Mouse (Mus musculus) spleen, adult 2 months (tissue): ENCODE results near the gene Ccdc85b. TPM values are rescaled to one million over a fixed set of nuclear protein-coding genes. Genes with fewer than 3 reads are reported as not detected.
A peak's percentile ranks its signal among the peaks of the same experiment; 100 is the strongest.

Experiments
- DNase-seq, 2 experiments: peaks; one replicate each; pipeline versions ENCODE4 v3.0.0 to v3.0.0-alpha.2; 2012 to 2021; ENCODE audit warnings: low spot score in 2 of 2, low read depth in 1 of 2
- H3K27ac ChIP-seq: fragments of 200-500 bp; 2 replicates; pipeline ENCODE4 v1.5.1; 2012; ENCODE audit warnings: low read length, inconsistent platforms; ENCODE audit not compliant: insufficient read depth
- H3K27me3 ChIP-seq: fragments of 200-500 bp; 2 replicates; pipeline ENCODE4 v1.6.1; 2012; ENCODE audit warnings: mild to moderate bottlenecking, moderate library complexity, low read length, inconsistent platforms; ENCODE audit not compliant: control insufficient read depth, insufficient read depth
- H3K36me3 ChIP-seq: fragments of 200-500 bp; 2 replicates; pipeline ENCODE4 v1.6.1; 2012; ENCODE audit warnings: mild to moderate bottlenecking, low read length, inconsistent platforms; ENCODE audit not compliant: control insufficient read depth, insufficient read depth
- H3K4me1 ChIP-seq: fragments of 200-500 bp; 2 replicates; pipeline ENCODE4 v1.6.1; 2011; ENCODE audit warnings: inconsistent platforms; ENCODE audit not compliant: control insufficient read depth, insufficient read depth, insufficient read length
- H3K4me3 ChIP-seq: fragments of 200-500 bp; 2 replicates; pipeline ENCODE4 v1.5.1; 2011; ENCODE audit warnings: mild to moderate bottlenecking, inconsistent platforms; ENCODE audit not compliant: insufficient read depth, insufficient read length; ENCODE audit errors: extremely low read depth
- CTCF ChIP-seq: fragments of 200-500 bp; IDR thresholded peaks from 2 replicates; pipeline ENCODE4 v1.5.1; 2011; ENCODE audit warnings: mild to moderate bottlenecking, inconsistent platforms; ENCODE audit not compliant: insufficient read depth, insufficient read length, insufficient replicate concordance; ENCODE audit errors: extremely low read depth
- POLR2A ChIP-seq: fragments of 200-500 bp; IDR thresholded peaks from 2 replicates; pipeline ENCODE4 v1.6.1; 2011; ENCODE audit warnings: low read depth, low read length, inconsistent platforms
- WGBS: fragments of 180-500 bp; shearing (Covaris S2); methylation state at CpG from one replicate; pipeline ENCODE4 v1.1.7; 2018; 5-methylcytosine and 5-hydroxymethylcytosine counted together
- polyA plus RNA-seq: library from polyadenylated mRNA; depleted of rRNA; stranded (reverse); fragments of >200 nt; gene quantifications from 2 replicates; pipeline ENCODE4 v1.2.3, GENCODE M21; 2012

Gene Ccdc85b
- polyA plus RNA-seq, 1 experiment, result 5.3 TPM

DNA sequence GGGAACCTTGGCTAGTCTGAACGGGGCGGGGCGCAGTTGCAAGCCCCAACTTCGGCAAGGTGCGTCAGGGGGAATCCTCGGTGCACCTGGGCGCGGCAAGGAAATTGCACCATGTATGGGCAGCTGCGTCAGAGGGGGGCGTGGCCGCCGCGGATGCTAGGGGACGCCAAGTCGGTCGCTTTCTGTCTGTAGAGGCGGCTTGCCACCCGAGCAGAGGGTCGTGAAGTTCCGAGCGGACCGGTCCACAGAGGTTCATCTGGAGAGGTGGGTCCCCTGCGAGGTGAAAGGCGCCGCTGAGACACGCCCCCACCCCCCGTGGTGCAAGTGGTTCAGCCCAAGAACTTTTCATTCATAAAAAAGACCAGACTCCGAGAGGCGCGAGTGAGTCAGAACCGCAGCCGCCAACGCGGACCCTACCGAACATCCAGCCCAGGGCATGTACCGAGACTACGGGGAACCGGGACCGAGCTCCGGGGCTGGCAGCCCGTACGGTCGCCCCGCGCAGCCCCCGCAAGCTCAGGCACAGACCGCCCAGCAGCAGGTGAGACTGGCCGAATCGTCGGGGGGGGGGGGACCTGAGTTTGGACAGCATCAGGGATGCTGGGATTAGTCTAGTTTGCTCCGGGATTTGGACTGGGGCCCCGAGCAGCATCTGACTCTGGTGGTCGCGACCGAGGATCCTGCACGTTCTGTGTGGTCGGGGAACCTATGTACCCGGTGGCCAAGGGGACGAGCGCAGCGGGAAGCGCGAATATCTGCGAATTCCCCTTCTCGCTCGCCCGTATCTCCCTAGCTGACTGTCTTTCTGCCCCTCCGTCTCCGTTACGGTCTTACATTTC is 10.0 kb downstream of the Ccdc85b start, which contains the start of gene Fosl1:
TSS of gene Fosl1 (plus strand) at position 33 of the 839 bp plus-strand sequence.
- Histone ChIP-seq H3K4me1 (peaks cover 17% of the 10 kb centered on the region), H3K27ac (no peak within 1 kb of the TSS), H3K27me3 (peaks cover 8% of the 10 kb centered on the region), H3K36me3 (no peaks in the 10 kb centered on the region), H3K4me3 (peak within 1 kb of the TSS; percentile 63)
- no peak for TF ChIP-seq CTCF
- TF ChIP-seq POLR2A, result no peak
- peak; percentile 44 to 77 for DNase-seq
- WGBS, result 1% methylated on average over 70 of the region's 70 CpGs

DNA sequence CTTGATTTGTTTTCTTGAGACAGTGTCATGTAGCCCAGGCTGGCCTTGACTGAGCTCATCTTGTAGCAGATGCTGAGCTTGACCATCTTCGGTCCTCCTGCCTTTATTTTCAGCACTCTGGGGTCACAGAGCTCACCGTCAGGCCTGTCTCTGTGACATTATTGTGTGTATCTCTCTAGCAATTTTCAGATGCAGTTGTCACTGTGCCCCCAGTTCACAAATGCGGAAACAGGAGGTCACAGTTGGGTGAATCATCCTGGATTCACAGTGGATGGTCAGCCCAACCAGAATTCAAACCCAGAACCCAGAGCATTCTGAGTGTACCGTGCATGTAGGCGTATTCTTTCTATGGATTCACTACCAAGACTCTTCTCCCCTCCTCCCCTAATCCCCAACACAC is 11.9 kb downstream of the Ccdc85b start:
- H3K27ac ChIP-seq, result no peak overlapping the region
- no peak overlapping the region for H3K4me3 ChIP-seq
- WGBS, result 93% methylated on average over 5 of the region's 5 CpGs
- TF ChIP-seq POLR2A (no peak), CTCF (no peak)
- no peak for DNase-seq
- H3K4me1 ChIP-seq, result peaks cover 17% of the 10 kb centered on the region
- H3K27me3 ChIP-seq, result peaks cover 8% of the 10 kb centered on the region
- H3K36me3 ChIP-seq, result no peaks in the 10 kb centered on the region

DNA sequence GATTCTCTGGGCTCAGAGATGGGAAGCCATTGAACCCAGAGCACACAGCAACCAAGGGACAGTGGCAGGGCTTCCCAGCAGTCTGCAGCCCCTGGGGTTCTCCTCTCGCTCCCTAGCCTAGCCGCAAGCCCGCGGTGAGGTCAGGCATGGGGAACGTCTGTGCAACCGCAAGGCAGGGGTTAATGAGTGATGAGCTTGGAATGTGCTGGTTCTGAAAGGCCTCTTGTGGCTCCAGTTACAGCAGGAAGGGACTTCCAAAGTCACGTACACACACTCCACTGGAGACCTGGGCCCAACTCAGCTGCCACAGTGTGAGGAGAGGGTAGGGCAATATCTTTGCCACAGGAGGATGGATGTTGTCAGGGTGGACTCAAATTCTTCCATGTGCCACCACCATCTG is 12.7 kb downstream of the Ccdc85b start:
- 59% methylated on average over 7 of the region's 7 CpGs for WGBS
- no peak for DNase-seq
- TF ChIP-seq POLR2A (no peak), CTCF (no peak)
- no peak overlapping the region for H3K4me3 ChIP-seq
- peaks cover 17% of the 10 kb centered on the region for H3K4me1 ChIP-seq
- H3K27ac ChIP-seq, result no peak overlapping the region
- H3K36me3 ChIP-seq, result no peaks in the 10 kb centered on the region
- H3K27me3 ChIP-seq, result peaks cover 8% of the 10 kb centered on the region

DNA sequence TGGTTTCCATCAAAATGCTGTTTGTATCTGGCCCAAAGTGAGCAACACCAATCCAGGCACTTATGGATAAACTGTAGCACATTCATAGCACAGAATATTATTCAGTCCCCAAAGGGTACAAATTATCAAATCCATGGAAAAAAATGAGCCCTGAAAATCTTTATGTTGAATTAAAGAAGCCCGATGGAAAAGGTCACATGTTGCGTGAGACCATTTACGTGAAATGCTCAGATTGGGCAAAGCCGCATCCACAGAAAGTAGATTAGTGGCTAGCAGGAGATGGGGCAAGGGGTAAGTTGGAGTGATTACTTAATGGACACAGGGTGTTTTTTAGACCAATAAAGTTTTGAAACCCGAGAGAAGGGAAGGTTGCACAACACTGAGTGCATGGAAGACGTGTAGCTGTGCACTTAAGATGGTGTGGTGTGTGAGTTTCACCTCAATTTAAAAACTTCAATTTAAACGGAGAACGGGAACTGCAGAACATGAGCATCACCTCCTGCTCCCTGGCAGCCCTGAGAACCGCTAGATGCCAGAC is 13.3 kb downstream of the Ccdc85b start:
- no peak for DNase-seq
- H3K27me3 ChIP-seq, result peaks cover 8% of the 10 kb centered on the region
- H3K36me3 ChIP-seq, result no peaks in the 10 kb centered on the region
- H3K4me1 ChIP-seq, result peaks cover 17% of the 10 kb centered on the region
- H3K27ac ChIP-seq, result no peak overlapping the region
- 73% methylated on average over 9 of the region's 9 CpGs for WGBS
- H3K4me3 ChIP-seq, result no peak overlapping the region
- no peak for TF ChIP-seq POLR2A
- no peak for TF ChIP-seq CTCF

DNA sequence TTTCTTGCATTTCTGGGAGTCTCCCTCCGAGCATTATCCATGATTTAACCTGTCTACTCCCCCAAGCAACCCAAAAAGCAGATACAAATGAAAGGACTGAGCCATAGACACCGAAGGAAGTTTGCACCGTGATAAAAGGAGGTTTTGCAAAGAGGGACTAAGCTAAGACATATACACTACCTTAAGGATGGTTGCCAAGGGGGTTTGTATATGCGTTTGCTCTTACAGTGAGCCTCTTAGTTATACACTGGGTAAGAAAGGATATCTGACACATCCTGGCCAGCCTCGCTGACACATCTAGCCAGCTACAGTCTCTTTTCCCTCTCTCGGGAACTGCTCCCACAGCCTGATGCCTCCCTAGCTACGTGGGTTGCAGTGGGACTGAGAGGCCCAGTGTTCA is 23.7 kb downstream of the Ccdc85b start:
- no peaks in the 10 kb centered on the region for H3K27me3 ChIP-seq
- TF ChIP-seq CTCF (no peak), POLR2A (no peak)
- no peak for DNase-seq
- H3K36me3 ChIP-seq, result no peaks in the 10 kb centered on the region
- peak overlapping the region; percentile 83; the same call in 1 of the 2 replicates for H3K27ac ChIP-seq
- WGBS, result 59% methylated on average over 7 of the region's 7 CpGs
- H3K4me1 ChIP-seq, result peaks cover 9% of the 10 kb centered on the region; the same call in 1 of the 2 replicates
- 0 out of 2 replicates have a peak overlapping the region, but pooled peaks have one; percentile 62 for H3K4me3 ChIP-seq

DNA sequence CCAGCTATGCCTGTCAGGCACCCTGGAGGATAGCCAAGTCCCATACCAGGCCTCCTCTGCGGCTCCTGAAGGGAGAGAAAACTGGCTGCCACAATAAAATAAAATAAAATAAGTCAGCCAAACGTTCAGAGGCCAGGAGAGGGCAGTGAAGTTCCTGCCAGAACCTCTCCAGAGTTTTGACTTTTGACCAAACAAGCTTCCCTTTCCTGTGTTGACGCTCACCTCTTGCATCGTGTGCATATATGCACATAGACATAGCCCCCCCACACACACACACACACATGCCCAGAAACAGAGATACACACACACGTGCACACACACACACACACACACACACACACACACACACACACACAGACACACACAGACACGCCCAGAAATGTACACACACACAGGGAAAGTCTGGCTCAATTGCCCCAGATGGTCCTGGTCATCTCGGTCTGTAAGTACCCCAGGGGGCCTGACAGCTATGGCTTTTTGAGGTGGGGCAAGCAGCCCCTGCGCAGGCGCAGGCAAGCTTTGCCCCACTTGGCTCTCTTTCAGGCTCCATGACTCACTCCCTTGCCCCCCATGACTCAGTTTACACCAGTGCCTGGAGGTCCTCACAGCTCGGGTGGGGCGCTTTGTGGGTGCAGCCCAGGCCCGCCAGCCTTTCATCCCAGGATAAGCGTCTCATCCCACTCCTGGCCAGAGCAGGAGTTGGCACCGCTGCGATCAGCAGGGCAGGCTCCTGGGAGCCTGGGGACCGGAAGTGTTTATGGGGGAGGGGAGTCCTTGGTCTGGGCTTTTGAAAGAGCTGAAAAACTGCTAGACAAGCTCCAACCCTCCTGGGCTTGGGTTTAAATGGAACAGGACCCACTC is 24.5 kb downstream of the Ccdc85b start:
- peak overlapping the region; percentile 62 for H3K4me3 ChIP-seq
- peak; percentile 39; the same call in 1 of the 2 replicates for TF ChIP-seq CTCF
- TF ChIP-seq POLR2A, result no peak
- H3K27ac ChIP-seq, result peak overlapping the region; percentile 83
- H3K4me1 ChIP-seq, result peaks cover 9% of the 10 kb centered on the region; the same call in 1 of the 2 replicates
- no peaks in the 10 kb centered on the region for H3K36me3 ChIP-seq
- DNase-seq, result peak; percentile 35 to 54
- WGBS, result 1% methylated on average over 16 of the region's 16 CpGs
- no peaks in the 10 kb centered on the region for H3K27me3 ChIP-seq
